Mouse (Mus musculus) heart, embryonic 14.5 days (tissue): ENCODE results near the gene Zfp768. TPM values are rescaled to one million over a fixed set of nuclear protein-coding genes. Genes with fewer than 3 reads are reported as not detected.

ENCODE experiments used
- ATAC-seq: fragments of 200-750 bp; cut with Nextera tagmentation; 2 replicates; pipeline ENCODE4 v1.8.0; 2017; ENCODE audit warnings: low read depth, moderate TSS enrichment; ENCODE audit not compliant: insufficient number of reproducible peaks, insufficient read depth, low FRiP score
- H3K27ac ChIP-seq, 2 experiments: fragments of 200-500 bp in 1 of 2; fragments of 300-500 bp in 1 of 2; sonication (generic) in 1 of 2; replicated peaks in 1 of 2; 2 replicates each; pipeline ENCODE4 v1.5.1; 2012 to 2014; ENCODE audit warnings: low read depth in 2 of 2, low read length in 2 of 2, control low read depth in 1 of 2, mild to moderate bottlenecking in 1 of 2, mixed read lengths in 1 of 2; ENCODE audit not compliant: control insufficient read depth in 1 of 2, insufficient read depth in 1 of 2
- H3K27me3 ChIP-seq: fragments of 300-500 bp; sonication (generic); 2 replicates; pipeline ENCODE4 v1.6.1; 2014; ENCODE audit warnings: mild to moderate bottlenecking, low read length, control low read depth; ENCODE audit not compliant: control insufficient read depth, insufficient read depth
- H3K36me3 ChIP-seq: fragments of 300-500 bp; sonication (generic); 2 replicates; pipeline ENCODE4 v1.6.1; 2014; ENCODE audit warnings: mild to moderate bottlenecking, control low read depth, low read length, mixed read lengths; ENCODE audit not compliant: control insufficient read depth, insufficient read depth
- H3K4me1 ChIP-seq, 2 experiments: fragments of 200-500 bp in 1 of 2; fragments of 300-500 bp in 1 of 2; sonication (generic) in 1 of 2; 2 replicates each; pipeline ENCODE4 v1.6.1; 2012 to 2014; ENCODE audit warnings: low read length in 2 of 2, control low read depth in 1 of 2, mixed read lengths in 1 of 2; ENCODE audit not compliant: control insufficient read depth in 2 of 2, insufficient read depth in 2 of 2
- H3K4me2 ChIP-seq: fragments of 300-500 bp; sonication (generic); 2 replicates; pipeline ENCODE4 v1.6.1; 2014; ENCODE audit warnings: mild to moderate bottlenecking, low read length
- H3K4me3 ChIP-seq, 2 experiments: fragments of 200-500 bp in 1 of 2; fragments of 300-500 bp in 1 of 2; sonication (generic) in 1 of 2; 2 replicates each; pipeline ENCODE4 v1.5.1; 2012 to 2014; ENCODE audit warnings: low read length in 2 of 2, mild to moderate bottlenecking in 2 of 2, control low read depth in 1 of 2, low read depth in 1 of 2, moderate library complexity in 1 of 2; ENCODE audit not compliant: control insufficient read depth in 1 of 2, insufficient read depth in 1 of 2
- H3K9ac ChIP-seq: fragments of 300-500 bp; sonication (generic); 2 replicates; pipeline ENCODE4 v1.6.1; 2014; ENCODE audit warnings: mild to moderate bottlenecking, low read length
- H3K9me3 ChIP-seq: fragments of 300-500 bp; sonication (generic); 2 replicates; pipeline ENCODE4 v1.6.1; 2016; ENCODE audit warnings: low read length, control low read depth; ENCODE audit not compliant: control insufficient read depth
- WGBS: fragments of 180-500 bp; shearing (Covaris S2); extraction: QIAGEN DNeasy Blood & Tissue Kit; methylation state at CpG from one replicate; pipeline ENCODE4 v1.1.7; 2014; 5-methylcytosine and 5-hydroxymethylcytosine counted together
- polyA plus RNA-seq: library from polyadenylated mRNA; unstranded; fragments of >200 nt; fragmentation: Nextera tagmentation; extraction: Ambion mirVana; gene quantifications from 2 replicates; pipeline ENCODE4 v1.2.1, GENCODE M21; 2014

Gene Zfp768
- polyA plus RNA-seq, 1 experiment from 2014 or later: 5.6 TPM

GRCm38 (mm10) chr7:127351230-127352004 lies 6.0 kb upstream of the Zfp768 start:
- Histone ChIP-seq H3K9me3 (no peaks in the 10 kb centered on the region), H3K27me3 (0 out of 2 replicates have a peak, but pooled peaks cover 7% of the 10 kb centered on the region), H3K4me1 (peaks cover 2 to 6% of the 10 kb centered on the region in 2 experiments), H3K4me2 (no peak overlapping the region), H3K36me3 (no peaks in the 10 kb centered on the region), H3K4me3 (no peak overlapping the region), H3K9ac (no peak overlapping the region), H3K27ac (no peak overlapping the region)
- WGBS: 79% methylated on average over 5 of the region's 5 CpGs
- ATAC-seq: no peak

GRCm38 (mm10) chr7:127346676-127347075 lies 1.3 kb upstream of the Zfp768 start:
- no peaks in the 10 kb centered on the region for H3K27me3 ChIP-seq
- peak overlapping the region; percentile 80 for H3K4me2 ChIP-seq
- 8% methylated on average over 8 of the region's 8 CpGs for WGBS
- H3K4me1 ChIP-seq: peaks cover 14 to 26% of the 10 kb centered on the region in 2 experiments
- peaks cover 21% of the 10 kb centered on the region for H3K36me3 ChIP-seq
- H3K27ac ChIP-seq: peak overlapping the region; percentile 78 to 99; a peak in 3 of 4 replicates
- H3K4me3 ChIP-seq: peak overlapping the region; percentile 48 to 90
- H3K9ac ChIP-seq: peak overlapping the region; percentile 95
- no peak for ATAC-seq
- H3K9me3 ChIP-seq: no peaks in the 10 kb centered on the region

- Histone ChIP-seq H3K9me3 (no peaks in the 10 kb centered on the region), H3K4me3 (peak overlapping the region; percentile 90 to 92), H3K27ac (peak overlapping the region; percentile 74 to 99), H3K27me3 (no peaks in the 10 kb centered on the region), H3K36me3 (peaks cover 29% of the 10 kb centered on the region), H3K9ac (peak overlapping the region; percentile 95), H3K4me2 (peak overlapping the region; percentile 80), H3K4me1 (peaks cover 14 to 26% of the 10 kb centered on the region in 2 experiments)
- WGBS: 0% methylated on average over 41 of the region's 42 CpGs
- ATAC-seq: peak; percentile 13; the same call in 1 of the 2 replicates
Observed at GRCm38 (mm10) chr7:127345092-127345491, 297 bp downstream of the Zfp768 start.

GRCm38 (mm10) chr7:127344371-127344770 lies 1.0 kb downstream of the Zfp768 start:
- Histone ChIP-seq H3K4me3 (peak overlapping the region; percentile 90 to 92), H3K4me1 (peaks cover 14 to 26% of the 10 kb centered on the region in 2 experiments), H3K27me3 (no peaks in the 10 kb centered on the region), H3K9me3 (no peaks in the 10 kb centered on the region), H3K4me2 (peak overlapping the region; percentile 80), H3K27ac (no peak overlapping the region), H3K36me3 (peaks cover 29% of the 10 kb centered on the region), H3K9ac (peak overlapping the region; percentile 95)
- no peak for ATAC-seq
- 88% methylated on average over 8 of the region's 8 CpGs for WGBS

- peaks cover 14 to 26% of the 10 kb centered on the region in 2 experiments for H3K4me1 ChIP-seq
- H3K4me2 ChIP-seq: no peak overlapping the region
- H3K9ac ChIP-seq: no peak overlapping the region
- H3K27ac ChIP-seq: no peak overlapping the region
- WGBS: 90% methylated on average over 38 of the region's 38 CpGs
- ATAC-seq: no peak
- H3K4me3 ChIP-seq: no peak overlapping the region
- peaks cover 29% of the 10 kb centered on the region for H3K36me3 ChIP-seq
- no peaks in the 10 kb centered on the region for H3K27me3 ChIP-seq
- H3K9me3 ChIP-seq: no peaks in the 10 kb centered on the region
Observed at GRCm38 (mm10) chr7:127343351-127344019, 1.9 kb downstream of the Zfp768 start.

- WGBS: 86% methylated on average over 7 of the region's 7 CpGs
- no peak for ATAC-seq
- Histone ChIP-seq H3K27me3 (no peaks in the 10 kb centered on the region), H3K4me3 (no peak overlapping the region), H3K9me3 (no peaks in the 10 kb centered on the region), H3K9ac (no peak overlapping the region), H3K4me2 (no peak overlapping the region), H3K4me1 (peaks cover 14 to 26% of the 10 kb centered on the region in 2 experiments), H3K27ac (no peak overlapping the region; a peak in 1 of 4 replicates), H3K36me3 (peaks cover 29% of the 10 kb centered on the region)
Observed at GRCm38 (mm10) chr7:127342888-127343287, 2.5 kb downstream of the Zfp768 start.

- Histone ChIP-seq H3K27ac (no peak overlapping the region; a peak in 1 of 4 replicates), H3K36me3 (peaks cover 29% of the 10 kb centered on the region), H3K27me3 (no peaks in the 10 kb centered on the region), H3K9ac (no peak overlapping the region), H3K9me3 (no peaks in the 10 kb centered on the region), H3K4me3 (no peak overlapping the region), H3K4me1 (peaks cover 14 to 26% of the 10 kb centered on the region in 2 experiments), H3K4me2 (no peak overlapping the region)
- ATAC-seq: no peak
- 51% methylated on average over 4 of the region's 4 CpGs for WGBS
Observed at GRCm38 (mm10) chr7:127342332-127342731, 3.1 kb downstream of the Zfp768 start.
